Mouse (Mus musculus) forebrain, embryonic 15.5 days (tissue): ENCODE measurements around the gene Lst1. TPM values are rescaled to one million over a fixed set of nuclear protein-coding genes. Genes with fewer than 3 reads are reported as not detected.
A peak's percentile ranks its signal among the peaks of the same experiment; 100 is the strongest.

Experiments
- ATAC-seq: fragments of 200-750 bp; cut with Nextera tagmentation; replicated peaks from 2 replicates; pipeline ENCODE4 v1.8.0; 2017; ENCODE audit warnings: mild to moderate bottlenecking, moderate TSS enrichment, moderate library complexity
- H3K27ac ChIP-seq: fragments of 300-500 bp; sonication (generic); replicated peaks from 2 replicates; pipeline ENCODE4 v1.5.1; 2015; ENCODE audit warnings: mild to moderate bottlenecking, inconsistent platforms
- H3K27me3 ChIP-seq: fragments of 300-500 bp; sonication (generic); 2 replicates; pipeline ENCODE4 v1.6.1; 2015; ENCODE audit warnings: inconsistent platforms
- H3K36me3 ChIP-seq: fragments of 300-500 bp; sonication (generic); 2 replicates; pipeline ENCODE4 v1.6.1; 2015; ENCODE audit warnings: mild to moderate bottlenecking, inconsistent platforms
- H3K4me1 ChIP-seq: fragments of 300-500 bp; sonication (generic); 2 replicates; pipeline ENCODE4 v1.6.1; 2015; ENCODE audit warnings: inconsistent platforms
- H3K4me2 ChIP-seq: fragments of 300-500 bp; sonication (generic); replicated peaks from 2 replicates; pipeline ENCODE4 v1.6.1; 2015; ENCODE audit warnings: mild to moderate bottlenecking, inconsistent platforms
- H3K4me3 ChIP-seq: fragments of 300-500 bp; sonication (generic); 2 replicates; pipeline ENCODE4 v1.5.1; 2015; ENCODE audit warnings: mild to moderate bottlenecking, inconsistent platforms
- H3K9ac ChIP-seq: fragments of 300-500 bp; sonication (generic); replicated peaks from 2 replicates; pipeline ENCODE4 v1.6.1; 2015; ENCODE audit warnings: mild to moderate bottlenecking, inconsistent platforms
- H3K9me3 ChIP-seq: fragments of 300-500 bp; sonication (generic); 2 replicates; pipeline ENCODE4 v1.6.1; 2016; ENCODE audit warnings: inconsistent platforms
- WGBS: fragments of 180-500 bp; shearing (Covaris S2); methylation state at CpG from one replicate; pipeline ENCODE4 v1.1.7; 2015; ENCODE audit warnings: mixed read lengths; 5-methylcytosine and 5-hydroxymethylcytosine counted together
- polyA plus RNA-seq: library from polyadenylated mRNA; unstranded; fragments of >200 nt; fragmentation: Nextera tagmentation; extraction: Ambion mirVana; gene quantifications from 2 replicates; pipeline ENCODE4 v1.2.1, GENCODE M21; 2015

Gene Lst1
- polyA plus RNA-seq, 1 experiment from 2014 or later: 6.8 TPM

DNA sequence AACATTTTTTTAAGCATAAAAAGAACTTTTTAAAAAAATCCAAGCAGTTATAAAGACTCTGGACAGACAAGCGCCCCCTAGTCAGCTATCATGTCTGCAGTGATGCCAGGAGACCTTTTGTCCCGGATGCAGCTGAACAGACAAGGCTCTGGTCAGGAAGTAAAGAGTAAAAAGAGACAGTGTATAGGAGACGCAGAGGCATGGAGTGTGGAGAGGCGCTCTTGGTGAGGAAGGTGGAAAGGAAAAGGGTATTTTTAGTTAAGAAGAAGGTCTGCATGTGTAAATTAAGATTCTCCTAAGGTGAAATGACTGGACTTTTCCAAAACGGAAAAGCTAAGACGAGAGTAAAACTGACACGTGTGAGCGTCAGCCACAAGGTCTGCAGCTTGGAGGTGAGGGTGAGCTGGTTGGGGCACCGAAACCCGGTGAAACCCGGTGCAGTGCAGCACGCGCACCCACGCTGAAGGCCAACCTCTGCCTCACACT, 38.4 kb upstream of the Lst1 start:
- ATAC-seq: no peak
- Histone ChIP-seq H3K4me2 (no peak overlapping the region), H3K27ac (no peak overlapping the region), H3K9me3 (no peaks in the 10 kb centered on the region), H3K4me3 (no peak overlapping the region), H3K36me3 (peaks cover 28% of the 10 kb centered on the region), H3K9ac (no peak overlapping the region), H3K4me1 (no peaks in the 10 kb centered on the region), H3K27me3 (no peaks in the 10 kb centered on the region)
- 88% methylated on average over 14 of the region's 14 CpGs for WGBS

GRCm38 (mm10) chr17:35225456-35225855, 37.2 kb upstream of the Lst1 start:
- no peaks in the 10 kb centered on the region for H3K27me3 ChIP-seq
- H3K4me1 ChIP-seq: no peaks in the 10 kb centered on the region
- peaks cover 26% of the 10 kb centered on the region for H3K36me3 ChIP-seq
- H3K4me2 ChIP-seq: no peak overlapping the region
- H3K27ac ChIP-seq: no peak overlapping the region
- no peak overlapping the region for H3K4me3 ChIP-seq
- no peak overlapping the region for H3K9ac ChIP-seq
- no peak for ATAC-seq
- WGBS: 94% methylated on average over 5 of the region's 5 CpGs
- H3K9me3 ChIP-seq: no peaks in the 10 kb centered on the region

DNA sequence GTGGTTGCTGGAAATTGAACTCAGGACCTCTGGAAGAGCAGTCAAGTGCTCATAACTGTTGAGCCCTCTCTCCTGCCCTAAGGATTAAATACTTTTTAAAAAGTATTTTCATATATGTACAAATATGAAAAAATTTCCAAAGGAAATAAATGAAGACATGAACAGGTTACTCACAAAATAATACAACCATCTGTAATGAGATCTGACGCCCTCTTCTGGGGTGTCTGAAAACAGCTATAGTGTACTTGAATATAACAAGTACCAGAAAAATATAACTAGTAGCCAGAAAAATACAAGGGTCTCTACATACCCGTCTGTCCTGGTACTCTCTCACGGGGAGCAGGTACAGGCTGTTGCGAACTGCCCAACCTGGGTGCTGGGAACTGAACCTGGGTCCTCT, 36.4 kb upstream of the Lst1 start:
- no peak for ATAC-seq
- Histone ChIP-seq H3K27me3 (no peaks in the 10 kb centered on the region), H3K9me3 (no peaks in the 10 kb centered on the region), H3K4me1 (no peaks in the 10 kb centered on the region), H3K36me3 (peaks cover 31% of the 10 kb centered on the region), H3K4me2 (no peak overlapping the region), H3K27ac (no peak overlapping the region), H3K9ac (no peak overlapping the region), H3K4me3 (no peak overlapping the region)
- 97% methylated on average over 4 of the region's 4 CpGs for WGBS

DNA sequence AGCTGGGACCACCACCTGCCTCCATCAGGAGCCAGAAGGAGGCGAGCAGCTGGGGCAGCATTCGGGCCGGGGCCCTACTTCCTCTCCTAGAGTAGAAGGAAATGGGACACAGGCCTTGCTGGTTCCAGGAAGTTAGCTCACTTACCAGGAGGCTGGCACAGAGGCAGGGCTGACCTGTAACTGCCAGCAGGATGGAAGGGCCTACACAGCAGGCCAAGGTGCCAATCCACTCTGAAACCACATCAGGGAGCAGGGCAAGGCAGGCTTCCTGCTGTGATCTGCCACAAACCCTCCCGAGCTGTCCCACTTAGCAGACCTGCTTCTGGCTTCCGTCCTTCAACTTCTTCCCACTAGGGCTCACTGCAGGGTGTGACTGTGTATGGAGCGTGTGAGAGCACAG, 34.1 kb upstream of the Lst1 start:
- H3K9me3 ChIP-seq: no peaks in the 10 kb centered on the region
- H3K4me3 ChIP-seq: no peak overlapping the region
- H3K4me2 ChIP-seq: no peak overlapping the region
- no peaks in the 10 kb centered on the region for H3K4me1 ChIP-seq
- no peak for ATAC-seq
- 81% methylated on average over 6 of the region's 6 CpGs for WGBS
- no peaks in the 10 kb centered on the region for H3K27me3 ChIP-seq
- H3K9ac ChIP-seq: no peak overlapping the region
- no peak overlapping the region for H3K27ac ChIP-seq
- H3K36me3 ChIP-seq: peaks cover 21% of the 10 kb centered on the region

GRCm38 (mm10) chr17:35220156-35220952, 32.1 kb upstream of the Lst1 start, which contains the start of gene Gm16181:
TSS of gene Gm16181 (plus strand) at chr17:35220834.
- H3K4me1 ChIP-seq: no peaks in the 10 kb centered on the region
- H3K9me3 ChIP-seq: no peaks in the 10 kb centered on the region
- no peak within 1 kb of the TSS for H3K27ac ChIP-seq
- H3K36me3 ChIP-seq: peaks cover 21% of the 10 kb centered on the region
- no peak for ATAC-seq
- WGBS: 88% methylated on average over 28 of the region's 28 CpGs
- no peak within 1 kb of the TSS for H3K4me3 ChIP-seq
- H3K9ac ChIP-seq: no peak within 1 kb of the TSS
- no peak within 1 kb of the TSS for H3K4me2 ChIP-seq
- no peaks in the 10 kb centered on the region for H3K27me3 ChIP-seq

- WGBS: 90% methylated on average over 6 of the region's 6 CpGs
- no peak for ATAC-seq
Measured at GRCm38 (mm10) chr17:35219601-35220041, 31.4 kb upstream of the Lst1 start.

GRCm38 (mm10) chr17:35218516-35219193, 30.4 kb upstream of the Lst1 start:
- Histone ChIP-seq H3K27ac (no peak overlapping the region), H3K9me3 (no peaks in the 10 kb centered on the region), H3K36me3 (peaks cover 18% of the 10 kb centered on the region), H3K27me3 (no peaks in the 10 kb centered on the region), H3K4me2 (no peak overlapping the region), H3K4me1 (no peaks in the 10 kb centered on the region), H3K9ac (no peak overlapping the region), H3K4me3 (no peak overlapping the region)
- WGBS: 85% methylated on average over 18 of the region's 18 CpGs
- ATAC-seq: no peak

More at GRCm38 (mm10) chr17:35219601-35220041, 31.4 kb upstream of the Lst1 start:
- Histone ChIP-seq H3K27me3 (no peaks in the 10 kb centered on the region), H3K9ac (no peak overlapping the region), H3K4me2 (no peak overlapping the region), H3K4me3 (no peak overlapping the region), H3K4me1 (no peaks in the 10 kb centered on the region), H3K9me3 (no peaks in the 10 kb centered on the region), H3K27ac (no peak overlapping the region), H3K36me3 (peaks cover 18% of the 10 kb centered on the region)

DNA sequence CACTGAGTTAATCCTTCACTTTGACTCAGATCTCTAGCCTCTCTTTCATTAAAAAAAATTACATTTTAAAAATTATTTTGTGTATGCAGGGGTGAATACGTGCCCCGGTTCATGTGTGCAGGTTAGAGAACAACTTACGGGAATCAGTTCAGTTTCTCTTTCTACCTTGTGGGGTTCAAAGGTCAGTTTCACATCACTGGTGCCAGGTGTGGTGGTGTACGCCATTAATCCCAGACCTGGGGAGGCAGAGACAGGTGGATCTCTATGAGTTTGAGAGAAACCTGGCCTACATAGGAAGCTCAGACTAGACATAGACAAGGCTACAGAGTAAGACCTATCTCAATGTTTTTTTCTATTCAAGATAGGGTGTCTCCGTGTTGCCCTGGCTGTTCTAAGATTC, 24.8 kb upstream of the Lst1 start:
- no peak for ATAC-seq
- Histone ChIP-seq H3K4me2 (no peak overlapping the region), H3K9ac (no peak overlapping the region), H3K4me3 (no peak overlapping the region), H3K27me3 (no peaks in the 10 kb centered on the region), H3K27ac (no peak overlapping the region), H3K9me3 (no peaks in the 10 kb centered on the region), H3K4me1 (no peaks in the 10 kb centered on the region), H3K36me3 (no peaks in the 10 kb centered on the region)
- 94% methylated on average over 5 of the region's 5 CpGs for WGBS

DNA sequence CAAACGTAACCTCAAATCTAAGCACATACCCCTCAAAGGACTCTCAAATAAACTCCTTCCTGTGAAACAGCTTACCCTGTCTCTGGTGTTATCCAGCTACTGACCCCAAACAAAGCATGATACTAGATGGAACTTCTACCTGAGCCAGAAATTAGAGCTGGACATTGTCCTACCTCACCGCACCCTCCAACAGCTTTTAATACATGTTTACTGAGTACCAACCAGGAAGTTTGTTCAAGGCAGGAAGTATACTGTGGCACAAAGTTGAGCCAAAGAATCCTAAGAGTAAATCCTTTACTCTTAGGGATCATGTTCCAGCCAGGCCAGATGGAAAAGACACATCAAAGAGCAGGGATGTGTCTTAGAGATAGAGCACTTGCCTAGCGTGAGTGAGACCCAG, 22.4 kb upstream of the Lst1 start:
- H3K9me3 ChIP-seq: no peaks in the 10 kb centered on the region
- no peaks in the 10 kb centered on the region for H3K36me3 ChIP-seq
- H3K4me3 ChIP-seq: no peak overlapping the region
- H3K4me2 ChIP-seq: no peak overlapping the region
- WGBS: 91% methylated on average over 3 of the region's 3 CpGs
- H3K27ac ChIP-seq: no peak overlapping the region
- no peak for ATAC-seq
- no peaks in the 10 kb centered on the region for H3K27me3 ChIP-seq
- H3K4me1 ChIP-seq: no peaks in the 10 kb centered on the region
- no peak overlapping the region for H3K9ac ChIP-seq

GRCm38 (mm10) chr17:35209785-35210535, 21.7 kb upstream of the Lst1 start:
- no peaks in the 10 kb centered on the region for H3K9me3 ChIP-seq
- no peaks in the 10 kb centered on the region for H3K4me1 ChIP-seq
- no peak overlapping the region for H3K4me2 ChIP-seq
- no peak overlapping the region for H3K27ac ChIP-seq
- 72% methylated on average over 12 of the region's 12 CpGs for WGBS
- no peak overlapping the region for H3K4me3 ChIP-seq
- ATAC-seq: no peak
- no peaks in the 10 kb centered on the region for H3K27me3 ChIP-seq
- no peaks in the 10 kb centered on the region for H3K36me3 ChIP-seq
- no peak overlapping the region for H3K9ac ChIP-seq

DNA sequence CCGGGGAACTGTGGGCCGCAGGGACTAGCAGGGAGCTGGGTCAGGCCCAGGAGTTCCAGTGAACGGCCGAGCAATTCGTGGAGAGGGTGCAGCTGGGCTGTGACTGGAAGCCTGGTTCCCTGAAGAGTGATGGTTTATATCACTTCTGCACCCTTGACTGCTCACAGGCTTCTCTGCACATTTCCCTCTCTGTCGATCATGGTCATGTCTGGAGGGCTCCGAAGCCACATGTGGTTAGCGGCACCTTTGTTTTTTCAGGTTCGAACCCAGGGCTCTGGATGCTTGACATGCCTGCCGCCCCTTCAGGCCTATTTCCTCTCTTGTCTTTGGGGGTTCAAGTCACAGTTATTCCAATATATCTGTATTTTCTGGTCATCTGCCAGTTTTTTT, 17.1 kb upstream of the Lst1 start:
- Histone ChIP-seq H3K4me3 (no peak overlapping the region), H3K27ac (no peak overlapping the region), H3K9ac (0 out of 2 replicates have a peak overlapping the region, but pooled peaks have one; percentile 1), H3K4me2 (no peak overlapping the region), H3K36me3 (no peaks in the 10 kb centered on the region), H3K9me3 (no peaks in the 10 kb centered on the region), H3K27me3 (0 out of 2 replicates have a peak, but pooled peaks cover 3% of the 10 kb centered on the region), H3K4me1 (no peaks in the 10 kb centered on the region)
- 63% methylated on average over 10 of the region's 10 CpGs for WGBS
- no peak for ATAC-seq
